Mouse (Mus musculus) embryo, embryonic 10 days (tissue): Measurements from ENCODE around the gene Tiam1.

Experiments used
- DNase-seq: peaks from one replicate; pipeline ENCODE4 v3.0.0-alpha.2; 2015; ENCODE audit warnings: low spot score

The Tiam1 gene

GRCm38 (mm10) chr16:89837096-89837495, 306.5 kb downstream of the Tiam1 start:
- DNase-seq, result no peak

GRCm38 (mm10) chr16:89835551-89835950, 308.0 kb downstream of the Tiam1 start:
- no peak for DNase-seq

GRCm38 (mm10) chr16:89833011-89833410, 310.6 kb downstream of the Tiam1 start:
- no peak for DNase-seq

- peak; percentile 78 for DNase-seq
Observed at GRCm38 (mm10) chr16:89831172-89831571, 312.4 kb downstream of the Tiam1 start.

- DNase-seq, result peak; percentile 39
Observed at GRCm38 (mm10) chr16:89830221-89830648, 313.3 kb downstream of the Tiam1 start.

- DNase-seq, result no peak
Observed at GRCm38 (mm10) chr16:89827496-89828125, 316.0 kb downstream of the Tiam1 start.

GRCm38 (mm10) chr16:89825875-89826274, 317.7 kb downstream of the Tiam1 start:
- no peak for DNase-seq

GRCm38 (mm10) chr16:89822882-89823281, 320.7 kb downstream of the Tiam1 start:
- DNase-seq, result no peak

GRCm38 (mm10) chr16:89818661-89819060, 324.9 kb downstream of the Tiam1 start:
- DNase-seq, result no peak

GRCm38 (mm10) chr16:89817861-89818630, 325.5 kb downstream of the Tiam1 start:
- DNase-seq, result peak; percentile 54

- DNase-seq, result no peak
Observed at GRCm38 (mm10) chr16:89817301-89817700, 326.3 kb downstream of the Tiam1 start.

GRCm38 (mm10) chr16:89816506-89817172, 326.9 kb downstream of the Tiam1 start:
- peak; percentile 58 for DNase-seq

GRCm38 (mm10) chr16:89813536-89813935, 330.0 kb downstream of the Tiam1 start:
- DNase-seq, result no peak

- no peak for DNase-seq
Observed at GRCm38 (mm10) chr16:89812891-89813290, 330.7 kb downstream of the Tiam1 start.

- DNase-seq, result no peak
Observed at GRCm38 (mm10) chr16:89810398-89810797, 333.2 kb downstream of the Tiam1 start.

GRCm38 (mm10) chr16:89808168-89808567, 335.4 kb downstream of the Tiam1 start:
- DNase-seq, result no peak

- no peak for DNase-seq
Observed at GRCm38 (mm10) chr16:89805946-89806345, 337.6 kb downstream of the Tiam1 start.

- DNase-seq, result no peak
Observed at GRCm38 (mm10) chr16:89805210-89805609, 338.4 kb downstream of the Tiam1 start.

GRCm38 (mm10) chr16:89801493-89801892, 342.1 kb downstream of the Tiam1 start:
- no peak for DNase-seq

- DNase-seq, result no peak
Observed at GRCm38 (mm10) chr16:89799772-89800171, 343.8 kb downstream of the Tiam1 start.

- no peak for DNase-seq
Observed at GRCm38 (mm10) chr16:89796566-89796965, 347.0 kb downstream of the Tiam1 start.

- DNase-seq, result no peak
Observed at GRCm38 (mm10) chr16:89789792-89790434, 353.7 kb downstream of the Tiam1 start.
